Mouse (Mus musculus) embryonic facial prominence, embryonic 12.5 days (tissue): ENCODE measurements at regions not wholly inside any gene's neighbourhood (a gene's known extent, or its start where the extent isn't known, plus 50 kb on each side); places are given as distances from the start of the nearest gene placed in this dataset.

ENCODE experiments used
- ATAC-seq: fragments of 200-750 bp; cut with Nextera tagmentation; 2 replicates; pipeline ENCODE4 v1.8.0; 2017; ENCODE audit not compliant: insufficient number of reproducible peaks, insufficient read depth, low FRiP score, low TSS enrichment
- H3K27ac ChIP-seq: fragments of 300-500 bp; sonication (generic); 2 replicates; pipeline ENCODE4 v1.5.1; 2016; ENCODE audit warnings: mild to moderate bottlenecking
- H3K27me3 ChIP-seq: fragments of 300-500 bp; sonication (generic); 2 replicates; pipeline ENCODE4 v1.6.1; 2016; ENCODE audit warnings: mild to moderate bottlenecking, moderate library complexity
- H3K36me3 ChIP-seq: fragments of 300-500 bp; sonication (generic); 2 replicates; pipeline ENCODE4 v1.6.1; 2016; ENCODE audit warnings: mild to moderate bottlenecking
- H3K4me1 ChIP-seq: fragments of 300-500 bp; sonication (generic); 2 replicates; pipeline ENCODE4 v1.6.1; 2016
- H3K4me2 ChIP-seq: fragments of 300-500 bp; sonication (generic); replicated peaks from 2 replicates; pipeline ENCODE4 v1.6.1; 2016; ENCODE audit warnings: mild to moderate bottlenecking, moderate library complexity
- H3K4me3 ChIP-seq: fragments of 300-500 bp; sonication (generic); 2 replicates; pipeline ENCODE4 v1.5.1; 2016; ENCODE audit warnings: mild to moderate bottlenecking
- H3K9ac ChIP-seq: fragments of 300-500 bp; sonication (generic); 2 replicates; pipeline ENCODE4 v1.6.1; 2016; ENCODE audit warnings: mild to moderate bottlenecking, moderate library complexity
- H3K9me3 ChIP-seq: fragments of 300-500 bp; sonication (generic); 2 replicates; pipeline ENCODE4 v1.6.1; 2016; ENCODE audit warnings: mild to moderate bottlenecking, moderate library complexity
- WGBS: fragments of 180-500 bp; shearing (Covaris S2); methylation state at CpG from one replicate; pipeline ENCODE4 v1.1.7; 2016; 5-methylcytosine and 5-hydroxymethylcytosine counted together

GRCm38 (mm10) chr8:115423682-115424081, 283.9 kb downstream of the Maf start:
- no peaks in the 10 kb centered on the region for H3K9me3 ChIP-seq
- 80% methylated on average over 2 of the region's 2 CpGs for WGBS
- no peaks in the 10 kb centered on the region for H3K36me3 ChIP-seq
- no peak overlapping the region for H3K27ac ChIP-seq
- H3K4me2 ChIP-seq: no peak overlapping the region
- no peak overlapping the region for H3K9ac ChIP-seq
- peaks cover 10% of the 10 kb centered on the region; the same call in 1 of the 2 replicates for H3K4me1 ChIP-seq
- no peaks in the 10 kb centered on the region for H3K27me3 ChIP-seq
- no peak for ATAC-seq
- H3K4me3 ChIP-seq: no peak overlapping the region

- Histone ChIP-seq H3K9me3 (no peaks in the 10 kb centered on the region), H3K36me3 (no peaks in the 10 kb centered on the region), H3K9ac (no peak overlapping the region), H3K4me1 (peaks cover 4% of the 10 kb centered on the region; the same call in 1 of the 2 replicates), H3K27ac (no peak overlapping the region), H3K27me3 (no peaks in the 10 kb centered on the region), H3K4me3 (no peak overlapping the region), H3K4me2 (no peak overlapping the region)
- no peak for ATAC-seq
- 86% methylated on average over 5 of the region's 5 CpGs for WGBS
Measured at GRCm38 (mm10) chr8:115423056-115423455, 284.5 kb downstream of the Maf start.

- Histone ChIP-seq H3K4me3 (no peak overlapping the region), H3K9me3 (no peaks in the 10 kb centered on the region), H3K27me3 (no peaks in the 10 kb centered on the region), H3K4me2 (no peak overlapping the region), H3K36me3 (no peaks in the 10 kb centered on the region), H3K27ac (no peak overlapping the region), H3K9ac (no peak overlapping the region), H3K4me1 (no peaks in the 10 kb centered on the region)
- no peak for ATAC-seq
- WGBS: 81% methylated on average over 3 of the region's 3 CpGs
Measured at GRCm38 (mm10) chr8:115420536-115420935, 287.1 kb downstream of the Maf start.

GRCm38 (mm10) chr8:115420131-115420530, 287.5 kb downstream of the Maf start:
- ATAC-seq: no peak
- Histone ChIP-seq H3K9ac (no peak overlapping the region), H3K27ac (no peak overlapping the region), H3K36me3 (no peaks in the 10 kb centered on the region), H3K9me3 (no peaks in the 10 kb centered on the region), H3K4me3 (no peak overlapping the region), H3K27me3 (no peaks in the 10 kb centered on the region), H3K4me1 (no peaks in the 10 kb centered on the region), H3K4me2 (no peak overlapping the region)
- WGBS: 62% methylated on average over 6 of the region's 6 CpGs

- Histone ChIP-seq H3K27me3 (no peaks in the 10 kb centered on the region), H3K36me3 (no peaks in the 10 kb centered on the region), H3K9ac (no peak overlapping the region), H3K4me3 (no peak overlapping the region), H3K27ac (no peak overlapping the region), H3K9me3 (no peaks in the 10 kb centered on the region), H3K4me2 (no peak overlapping the region), H3K4me1 (no peaks in the 10 kb centered on the region; the same call in 1 of the 2 replicates)
- WGBS: 42% methylated on average over 6 of the region's 6 CpGs
- ATAC-seq: no peak
Measured at GRCm38 (mm10) chr8:115418056-115418455, 289.5 kb downstream of the Maf start.

- Histone ChIP-seq H3K27me3 (no peaks in the 10 kb centered on the region), H3K36me3 (no peaks in the 10 kb centered on the region), H3K27ac (no peak overlapping the region), H3K9me3 (no peaks in the 10 kb centered on the region), H3K4me3 (no peak overlapping the region), H3K9ac (no peak overlapping the region), H3K4me2 (no peak overlapping the region), H3K4me1 (no peaks in the 10 kb centered on the region; the same call in 1 of the 2 replicates)
- no peak for ATAC-seq
- 5% methylated on average over 7 of the region's 7 CpGs for WGBS
Measured at GRCm38 (mm10) chr8:115414061-115414473, 293.5 kb downstream of the Maf start.

GRCm38 (mm10) chr8:115411756-115412155, 295.8 kb downstream of the Maf start:
- Histone ChIP-seq H3K4me1 (no peaks in the 10 kb centered on the region; the same call in 1 of the 2 replicates), H3K9ac (no peak overlapping the region), H3K9me3 (no peaks in the 10 kb centered on the region), H3K36me3 (no peaks in the 10 kb centered on the region), H3K27ac (no peak overlapping the region), H3K4me3 (no peak overlapping the region), H3K27me3 (no peaks in the 10 kb centered on the region), H3K4me2 (no peak overlapping the region)
- 85% methylated on average over 5 of the region's 5 CpGs for WGBS
- no peak for ATAC-seq

- 93% methylated on average over 4 of the region's 4 CpGs for WGBS
- H3K9me3 ChIP-seq: no peaks in the 10 kb centered on the region
- no peaks in the 10 kb centered on the region for H3K36me3 ChIP-seq
- no peak for ATAC-seq
- no peak overlapping the region for H3K9ac ChIP-seq
- no peak overlapping the region for H3K27ac ChIP-seq
- H3K4me1 ChIP-seq: no peaks in the 10 kb centered on the region; the same call in 1 of the 2 replicates
- no peak overlapping the region for H3K4me2 ChIP-seq
- no peaks in the 10 kb centered on the region for H3K27me3 ChIP-seq
- no peak overlapping the region for H3K4me3 ChIP-seq
Measured at GRCm38 (mm10) chr8:115411061-115411460, 296.5 kb downstream of the Maf start.

GRCm38 (mm10) chr8:115410191-115410590, 297.4 kb downstream of the Maf start:
- Histone ChIP-seq H3K27ac (no peak overlapping the region), H3K9me3 (no peaks in the 10 kb centered on the region), H3K4me2 (no peak overlapping the region), H3K4me1 (no peaks in the 10 kb centered on the region; the same call in 1 of the 2 replicates), H3K36me3 (no peaks in the 10 kb centered on the region), H3K4me3 (no peak overlapping the region), H3K27me3 (no peaks in the 10 kb centered on the region), H3K9ac (no peak overlapping the region)
- 95% methylated on average over 3 of the region's 3 CpGs for whole genome bisulfite sequencing
- no peak for ATAC-seq

GRCm38 (mm10) chr8:115407535-115407934, 300.1 kb downstream of the Maf start:
- ATAC-seq: no peak
- 94% methylated on average over 4 of the region's 4 CpGs for WGBS
- Histone ChIP-seq H3K9ac (no peak overlapping the region), H3K36me3 (no peaks in the 10 kb centered on the region), H3K4me3 (no peak overlapping the region), H3K4me1 (no peaks in the 10 kb centered on the region), H3K27ac (no peak overlapping the region), H3K27me3 (no peaks in the 10 kb centered on the region), H3K4me2 (no peak overlapping the region), H3K9me3 (no peaks in the 10 kb centered on the region)

GRCm38 (mm10) chr8:115403601-115404000, 304.0 kb downstream of the Maf start:
- 63% methylated on average over 4 of the region's 4 CpGs for WGBS
- no peaks in the 10 kb centered on the region for H3K4me1 ChIP-seq
- H3K9me3 ChIP-seq: no peaks in the 10 kb centered on the region
- H3K4me2 ChIP-seq: no peak overlapping the region
- no peak overlapping the region for H3K9ac ChIP-seq
- no peak overlapping the region for H3K27ac ChIP-seq
- ATAC-seq: no peak
- no peaks in the 10 kb centered on the region for H3K36me3 ChIP-seq
- H3K27me3 ChIP-seq: no peaks in the 10 kb centered on the region
- no peak overlapping the region for H3K4me3 ChIP-seq

- H3K9ac ChIP-seq: no peak overlapping the region
- no peaks in the 10 kb centered on the region for H3K36me3 ChIP-seq
- no peaks in the 10 kb centered on the region for H3K9me3 ChIP-seq
- no peak overlapping the region for H3K27ac ChIP-seq
- H3K27me3 ChIP-seq: no peaks in the 10 kb centered on the region
- H3K4me2 ChIP-seq: no peak overlapping the region
- H3K4me1 ChIP-seq: no peaks in the 10 kb centered on the region
- no peak overlapping the region for H3K4me3 ChIP-seq
- no peak for ATAC-seq
- 51% methylated on average over 10 of the region's 10 CpGs for WGBS
Measured at GRCm38 (mm10) chr8:115402471-115403197, 305.0 kb downstream of the Maf start.
